Comparison of ENCODE assay signal across 19 mouse cellular contexts in genomic region chr12:80845901-80846300, GRCm38 (mm10). TPM values are rescaled to one million over a fixed set of nuclear protein-coding genes. Genes with fewer than 3 reads are reported as not detected.
DNase-seq lines count a peak whose midpoint lies in the region; ATAC-seq and TF ChIP-seq lines count a peak whose summit lies in the region.
"Had no signal": no experiment of that assay in that cellular context is flagged by ENCODE, and none has a peak within 500 bp of the region (broad histone marks: within the 10 kb centered on the region; RNA-seq: fewer than 3 reads in every experiment).

No protein-coding gene starts in this region.

- H3K9ac ChIP-seq in heart, adult 2 months (ENCODE audit: low read depth, low read length): no peak overlapping the region
- H3K9ac ChIP-seq in liver, postnatal 0 days (replicated peaks): no peak overlapping the region
- no peak overlapping the region for H3K9ac ChIP-seq in liver, embryonic 12.5 days
- H3K9ac ChIP-seq: forebrain, embryonic 13.5 days; forebrain, postnatal 0 days; heart, embryonic 12.5 days; hindbrain, embryonic 13.5 days had no signal

- no peak overlapping the region for H3K4me3 ChIP-seq in heart, adult 2 months
- H3K4me3 ChIP-seq in liver, postnatal 0 days (ENCODE audit: low read depth, low read length): no peak overlapping the region
- H3K4me3 ChIP-seq in liver, embryonic 12.5 days: no peak overlapping the region
- no peak overlapping the region for H3K4me3 ChIP-seq in brown adipose tissue, adult 24 weeks (ENCODE audit: insufficient read depth, low read depth, low read length)
- no peak overlapping the region for H3K4me3 ChIP-seq in myocyte
- H3K4me3 ChIP-seq: embryonic facial prominence, embryonic 10.5 days; forebrain, embryonic 13.5 days; heart, embryonic 12.5 days; hindbrain, embryonic 13.5 days had no signal

- no peaks in the 10 kb centered on the region for H3K27me3 ChIP-seq in heart, adult 2 months (ENCODE audit: control insufficient read depth, insufficient read depth, low read length)
- H3K27me3 ChIP-seq in liver, postnatal 0 days (ENCODE audit: insufficient read depth, low read length): no peaks in the 10 kb centered on the region
- H3K27me3 ChIP-seq in liver, embryonic 12.5 days (replicated peaks): no peaks in the 10 kb centered on the region
- no peaks in the 10 kb centered on the region for H3K27me3 ChIP-seq in myocyte (ENCODE audit: control insufficient read depth, insufficient read depth, insufficient read length)
- H3K27me3 ChIP-seq: CH12.LX; forebrain, embryonic 13.5 days; heart, embryonic 12.5 days; hindbrain, embryonic 13.5 days; Patski had no signal

- DNase-seq in heart, adult 2 months: no peak
- DNase-seq in heart, postnatal 10 days: no peak
- DNase-seq in liver, postnatal 0 days: no peak
- DNase-seq: adrenal gland, postnatal 14 days; cerebellum, adult 2 months; cerebellum, postnatal 10 days; forebrain, postnatal 0 days; gastrocnemius, postnatal 36 days; heart, adult 18-20 months had no signal

- TF ChIP-seq EP300 in heart, adult 2 months (IDR thresholded peaks at IDR 0.05; ENCODE audit: insufficient read depth, low read depth, low read length): no peak
- no peak for TF ChIP-seq EP300 in liver, postnatal 0 days (IDR thresholded peaks at IDR 0.05; ENCODE audit: low read depth)

- H3K27ac ChIP-seq in heart, adult 2 months: peak overlapping the region; percentile 50
- peak overlapping the region; percentile 40; the same call in 1 of the 2 replicates for H3K27ac ChIP-seq in liver, postnatal 0 days (ENCODE audit: low read depth)
- no peak overlapping the region for H3K27ac ChIP-seq in liver, embryonic 12.5 days
- 0 out of 2 replicates have a peak overlapping the region, but pooled peaks have one; percentile 14 for H3K27ac ChIP-seq in brown adipose tissue, adult 24 weeks (replicated peaks; ENCODE audit: low read depth, low read length)
- H3K27ac ChIP-seq: forebrain, embryonic 13.5 days; hindbrain, embryonic 13.5 days had no signal

- no peak for TF ChIP-seq CTCF in heart, adult 2 months (IDR thresholded peaks at IDR 0.05)
- no peak for TF ChIP-seq CTCF in liver, postnatal 0 days (IDR thresholded peaks at IDR 0.05; ENCODE audit: low read depth)

- TF ChIP-seq POLR2A in heart, adult 2 months (IDR thresholded peaks at IDR 0.05; ENCODE audit: insufficient read depth, low read depth, low read length): no peak
- no peak for TF ChIP-seq POLR2A in myocyte (IDR thresholded peaks at IDR 0.05; ENCODE audit: insufficient read length, low read depth)

- peaks cover 32% of the 10 kb centered on the region for H3K4me1 ChIP-seq in heart, adult 2 months (ENCODE audit: control insufficient read depth, insufficient read depth, low read length)
- peaks cover 37% of the 10 kb centered on the region for H3K4me1 ChIP-seq in liver, postnatal 0 days (ENCODE audit: insufficient read depth)
- H3K4me1 ChIP-seq in liver, embryonic 12.5 days: peaks cover 39% of the 10 kb centered on the region
- H3K4me1 ChIP-seq in brown adipose tissue, adult 24 weeks (ENCODE audit: control insufficient read depth, insufficient read depth, insufficient read length, low read length): peaks cover 34% of the 10 kb centered on the region

- no peak overlapping the region for H3ac ChIP-seq in myocyte (ENCODE audit: control insufficient read depth, insufficient read length)

- ATAC-seq in liver, postnatal 0 days: no peak
- no peak for ATAC-seq in liver, embryonic 12.5 days
- ATAC-seq: forebrain, embryonic 13.5 days; forebrain, postnatal 0 days; hindbrain, postnatal 0 days; Patski had no signal

- peaks cover 68% of the 10 kb centered on the region for H3K36me3 ChIP-seq in heart, adult 2 months (ENCODE audit: control insufficient read depth, insufficient read depth, low read length)
- H3K36me3 ChIP-seq in liver, postnatal 0 days (replicated peaks; ENCODE audit: insufficient read depth, low read length): no peaks in the 10 kb centered on the region
- H3K36me3 ChIP-seq in liver, embryonic 12.5 days: peaks cover 6% of the 10 kb centered on the region; the same call in 1 of the 2 replicates
- H3K36me3 ChIP-seq in myocyte (ENCODE audit: control insufficient read depth, insufficient read depth): no peaks in the 10 kb centered on the region
- H3K36me3 ChIP-seq: embryonic facial prominence, embryonic 10.5 days; heart, embryonic 12.5 days; hindbrain, embryonic 13.5 days had no signal

- 68% methylated on average over 1 of the region's 1 CpGs for WGBS in heart, adult 2 months
- WGBS in liver, postnatal 0 days (ENCODE audit: insufficient replicate concordance): 75% methylated on average over 1 of the region's 1 CpGs
- WGBS in liver, embryonic 12.5 days (ENCODE audit: insufficient replicate concordance): 73% methylated on average over 1 of the region's 1 CpGs

- H3K79me2 ChIP-seq in heart, adult 2 months (replicated peaks; ENCODE audit: control insufficient read depth, insufficient read depth, low read length): peaks cover 14% of the 10 kb centered on the region
- peaks cover 93% of the 10 kb centered on the region for H3K79me2 ChIP-seq in myocyte (ENCODE audit: control insufficient read depth, insufficient read depth)

- intact Hi-C loops in heart, adult 2 months (cut with DNase I): no loop called here
- intact Hi-C loops in heart, postnatal 10 days (cut with DNase I): no loop called here

- H3K4me2 ChIP-seq in liver, postnatal 0 days (ENCODE audit: low read depth, low read length): no peak overlapping the region
- no peak overlapping the region for H3K4me2 ChIP-seq in liver, embryonic 12.5 days
- H3K4me2 ChIP-seq in myocyte (ENCODE audit: low read depth): peak overlapping the region; percentile 44
- H3K4me2 ChIP-seq: forebrain, embryonic 13.5 days; heart, embryonic 12.5 days; hindbrain, embryonic 13.5 days had no signal

- H3K9me3 ChIP-seq in liver, postnatal 0 days (ENCODE audit: low read length): no peaks in the 10 kb centered on the region
- no peaks in the 10 kb centered on the region for H3K9me3 ChIP-seq in liver, embryonic 12.5 days (replicated peaks)
- H3K9me3 ChIP-seq: embryonic facial prominence, embryonic 10.5 days; forebrain, embryonic 13.5 days; heart, embryonic 12.5 days; hindbrain, embryonic 13.5 days had no signal

TF ChIP-seq in myocyte, 11 proteins besides CTCF, POLR2A, EP300 and RAD21:
- TF ChIP-seq MYOD1 (IDR thresholded peaks at IDR 0.05; ENCODE audit: control insufficient read depth in 1 of 3, insufficient read length in 2 of 3, low read depth in 2 of 3) (no peak), USF1 (IDR thresholded peaks at IDR 0.05; ENCODE audit: low read depth) (no peak), MAX (IDR thresholded peaks at IDR 0.05; ENCODE audit: low read depth) (no peak), POLR2AphosphoS2 (IDR thresholded peaks at IDR 0.05; ENCODE audit: insufficient read length, low read depth) (no peak), TCF3 (IDR thresholded peaks at IDR 0.05; ENCODE audit: insufficient read length, low read depth) (no peak), CEBPB (IDR thresholded peaks at IDR 0.05; ENCODE audit: insufficient read depth, poor library complexity, severe bottlenecking) (no peak), TCF12 (IDR thresholded peaks at IDR 0.05; ENCODE audit: insufficient read depth, poor library complexity, severe bottlenecking) (no peak), REST (IDR thresholded peaks at IDR 0.05; ENCODE audit: insufficient read depth, insufficient read length) (no peak), MYOG (IDR thresholded peaks at IDR 0.05; ENCODE audit: control insufficient read depth in 1 of 3, insufficient read depth in 1 of 3, insufficient read length in 2 of 3, low read depth in 2 of 3) (no peak), SRF (IDR thresholded peaks at IDR 0.05; ENCODE audit: control insufficient read depth, insufficient read length, low read depth) (no peak), E2F4 (IDR thresholded peaks at IDR 0.05; ENCODE audit: insufficient read depth) (no peak)

RNA-seq across cellular contexts. Expression of gene Susd6, which starts 55.6 kb away (rescaled TPM):
- total RNA-seq in heart, adult 2 months (2021): 10 to 100 TPM; 67.4 to 78.6 TPM
- 50.1 and 75.8 TPM in 2 replicates for polyA plus RNA-seq in heart, adult 2 months (2012; rRNA removed)
- 10 to 100 TPM; 58.3 to 60.9 TPM for total RNA-seq in heart, postnatal 10 days (2021)
- polyA plus RNA-seq in liver, postnatal 0 days (2015; fragmentation: Nextera tagmentation; extraction: Ambion mirVana): 8.6 and 10.8 TPM in 2 replicates
- 15.0 and 15.9 TPM in 2 replicates for polyA plus RNA-seq in liver, embryonic 12.5 days (2016; fragmentation: Nextera tagmentation; extraction: Ambion mirVana)
- polyA plus RNA-seq in brown adipose tissue, adult 24 weeks (2012; ENCODE audit: insufficient read depth, insufficient read length, missing spikeins): 12.1 and 13.8 TPM in 2 replicates
- 64.0 TPM for polyA plus RNA-seq in myocyte (2012; fragmentation: generic; extraction: Trizol)
